In genomic region chr19:20361917-20362577, GRCm38 (mm10) we compare ENCODE assay signal across 8 mouse cellular contexts. TPM values are rescaled to one million over a fixed set of nuclear protein-coding genes. Genes with fewer than 3 reads are reported as not detected.
A peak's percentile ranks its signal among the peaks of the same experiment; 100 is the strongest.
DNase-seq lines count a peak whose midpoint lies in the region; ATAC-seq and TF ChIP-seq lines count a peak whose summit lies in the region.

No protein-coding gene starts in this region.

- H3K27ac ChIP-seq in limb, embryonic 12.5 days, result no peak overlapping the region
- H3K27ac ChIP-seq in stomach, postnatal 0 days (replicated peaks), result no peak overlapping the region

- no peak for ATAC-seq in CD4-positive, CD25-positive, alpha-beta regulatory T cell, adult 4 months
- ATAC-seq in limb, embryonic 12.5 days (ENCODE audit: insufficient number of reproducible peaks, insufficient read depth, low FRiP score, low TSS enrichment, low read depth), result peak; percentile 20; the same call in 1 of the 2 replicates
- no peak for ATAC-seq in stomach, postnatal 0 days (ENCODE audit: low FRiP score, low TSS enrichment)

- H3K4me3 ChIP-seq in limb, embryonic 12.5 days (replicated peaks), result no peak overlapping the region
- no peak overlapping the region for H3K4me3 ChIP-seq in stomach, postnatal 0 days (ENCODE audit: low read depth, low read length)

- H3K4me2 ChIP-seq in limb, embryonic 12.5 days, result no peak overlapping the region
- no peak overlapping the region for H3K4me2 ChIP-seq in stomach, postnatal 0 days (replicated peaks; ENCODE audit: low read depth)

- TF ChIP-seq CTCF in stomach, postnatal 0 days (IDR thresholded peaks at IDR 0.05; ENCODE audit: low read depth), result peak; percentile 86

- no peaks in the 10 kb centered on the region for H3K4me1 ChIP-seq in limb, embryonic 12.5 days (replicated peaks)
- H3K4me1 ChIP-seq in stomach, postnatal 0 days (replicated peaks; ENCODE audit: control insufficient read depth, insufficient read depth), result no peaks in the 10 kb centered on the region

- H3K27me3 ChIP-seq in limb, embryonic 12.5 days, result no peaks in the 10 kb centered on the region
- no peaks in the 10 kb centered on the region for H3K27me3 ChIP-seq in stomach, postnatal 0 days (ENCODE audit: control insufficient read depth, insufficient read depth, low read length)

- no peak for TF ChIP-seq EP300 in stomach, postnatal 0 days (optimal IDR thresholded peaks at IDR 0.05)

- no peak overlapping the region for H3K9ac ChIP-seq in limb, embryonic 12.5 days (replicated peaks)
- no peak overlapping the region for H3K9ac ChIP-seq in stomach, postnatal 0 days (ENCODE audit: low read length)

- peak; percentile 55 for DNase-seq in CD4-positive, CD25-positive, alpha-beta regulatory T cell, adult 2 months (ENCODE audit: low read depth, low spot score)
- DNase-seq in thymus, postnatal 0 days (ENCODE audit: low spot score), result peak; percentile 49
- no peak for DNase-seq in thymus, postnatal 14 days
- no peak for DNase-seq in stomach, postnatal 0 days (ENCODE audit: low spot score)
- no peak for DNase-seq in cerebellum, postnatal 14 days
- no peak for DNase-seq in adrenal gland, postnatal 36 days

- 52% methylated on average over 2 of the region's 2 CpGs for WGBS in limb, embryonic 12.5 days
- WGBS in stomach, postnatal 0 days, result 43% methylated on average over 2 of the region's 2 CpGs

- H3K9me3 ChIP-seq in limb, embryonic 12.5 days, result no peaks in the 10 kb centered on the region
- H3K9me3 ChIP-seq in stomach, postnatal 0 days (ENCODE audit: control insufficient read depth, low read length), result no peaks in the 10 kb centered on the region

- H3K36me3 ChIP-seq in limb, embryonic 12.5 days, result no peaks in the 10 kb centered on the region
- H3K36me3 ChIP-seq in stomach, postnatal 0 days (ENCODE audit: control insufficient read depth, insufficient read depth, low read length), result no peaks in the 10 kb centered on the region

RNA-seq across cellular contexts. Expression of gene Anxa1, which starts 28.7 kb away (rescaled TPM):
- 10 to 100 TPM; 11.3 to 19.6 TPM for polyA plus RNA-seq in CD4-positive, CD25-positive, alpha-beta regulatory T cell, adult 4 months (2017; shearing (Covaris generic))
- polyA plus RNA-seq in thymus, postnatal 0 days (2015; fragmentation: Nextera tagmentation; extraction: Ambion mirVana), result 76.7 and 106 TPM in 2 replicates
- polyA plus RNA-seq in limb, embryonic 12.5 days (2016; fragmentation: Nextera tagmentation; extraction: Ambion mirVana), result 15.2 and 17.6 TPM in 2 replicates
- polyA plus RNA-seq in stomach, postnatal 0 days (2015; fragmentation: Nextera tagmentation; extraction: Ambion mirVana), result 666 and 760 TPM in 2 replicates
- total RNA-seq in adrenal gland, postnatal 36 days (2021), result 10 to 100 TPM; 13.8 to 30.7 TPM

Comparison
In these comparisons a context has a peak if more than half of its experiments do, and no peak if none do; other contexts are left out.
1. DNase-seq: peak in CD4-positive, CD25-positive, alpha-beta regulatory T cell, adult 2 months (single experiment) and thymus, postnatal 0 days (single experiment); none in thymus, postnatal 14 days (single experiment), stomach, postnatal 0 days (single experiment), cerebellum, postnatal 14 days (0 of 2) and adrenal gland, postnatal 36 days (0 of 2).